Mouse (Mus musculus) erythroblast, embryonic 14.5 days (primary cell): ENCODE results near the gene Dpp6. TPM values are rescaled to one million over a fixed set of nuclear protein-coding genes. Genes with fewer than 3 reads are reported as not detected.

Experiments
- H3K27me3 ChIP-seq: 2 replicates; pipeline ENCODE4 v1.6.1; 2012; ENCODE audit warnings: inconsistent platforms; ENCODE audit not compliant: control insufficient read depth
- H3K36me3 ChIP-seq: 2 replicates; pipeline ENCODE4 v1.6.1; 2012; ENCODE audit warnings: mild to moderate bottlenecking, inconsistent platforms; ENCODE audit not compliant: control insufficient read depth
- H3K4me1 ChIP-seq: 2 replicates; pipeline ENCODE4 v1.6.1; 2012; ENCODE audit warnings: inconsistent platforms; ENCODE audit not compliant: control insufficient read depth
- H3K4me3 ChIP-seq: replicated peaks from 2 replicates; pipeline ENCODE3; 2012; ENCODE audit warnings: moderate library complexity, mild to moderate bottlenecking, inconsistent platforms
- H3K9me3 ChIP-seq: 2 replicates; pipeline ENCODE4 v1.6.1; 2012; ENCODE audit warnings: low read length, inconsistent platforms, mixed read lengths; ENCODE audit not compliant: control insufficient read depth
- GATA1 ChIP-seq: IDR thresholded peaks from 2 replicates; pipeline ENCODE4 v1.6.1; 2012; ENCODE audit warnings: low read length, inconsistent platforms, mixed read lengths
- TAL1 ChIP-seq: IDR thresholded peaks from 3 replicates; pipeline ENCODE4 v1.6.1; 2012; ENCODE audit warnings: low read length, inconsistent platforms, mixed read lengths
- polyA plus RNA-seq: library from polyadenylated mRNA; stranded (reverse); fragments of >175 nt; gene quantifications from 2 replicates; pipeline ENCODE4 v1.2.3, GENCODE M21; 2012

Gene Dpp6
- polyA plus RNA-seq, 1 experiment, result 0.05 TPM

DNA sequence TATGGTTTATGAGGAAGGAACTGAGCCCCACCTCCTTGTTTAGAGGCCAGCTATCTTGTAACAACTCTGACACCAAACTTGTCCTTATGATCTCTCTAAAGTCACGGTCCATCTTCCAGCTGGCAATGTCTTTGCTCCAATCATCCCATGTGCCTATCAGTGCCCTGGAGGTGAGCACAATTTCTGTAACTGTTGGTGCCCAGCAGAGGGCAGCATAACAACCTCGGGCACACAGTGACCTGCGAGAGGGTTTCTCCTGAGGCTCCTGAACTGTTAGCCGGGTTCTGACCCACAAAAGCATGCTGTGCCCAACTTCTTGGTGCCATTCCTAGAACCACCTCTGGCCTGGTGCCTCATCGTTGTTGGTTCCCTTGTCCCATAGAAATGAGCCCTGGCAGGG is 863.5 kb downstream of the Dpp6 start:
- peaks cover 6% of the 10 kb centered on the region for H3K4me1 ChIP-seq
- no peaks in the 10 kb centered on the region for H3K27me3 ChIP-seq
- H3K36me3 ChIP-seq, result no peaks in the 10 kb centered on the region
- H3K4me3 ChIP-seq, result no peak overlapping the region
- H3K9me3 ChIP-seq, result no peaks in the 10 kb centered on the region
- TF ChIP-seq GATA1, result no peak
- TF ChIP-seq TAL1, result no peak

DNA sequence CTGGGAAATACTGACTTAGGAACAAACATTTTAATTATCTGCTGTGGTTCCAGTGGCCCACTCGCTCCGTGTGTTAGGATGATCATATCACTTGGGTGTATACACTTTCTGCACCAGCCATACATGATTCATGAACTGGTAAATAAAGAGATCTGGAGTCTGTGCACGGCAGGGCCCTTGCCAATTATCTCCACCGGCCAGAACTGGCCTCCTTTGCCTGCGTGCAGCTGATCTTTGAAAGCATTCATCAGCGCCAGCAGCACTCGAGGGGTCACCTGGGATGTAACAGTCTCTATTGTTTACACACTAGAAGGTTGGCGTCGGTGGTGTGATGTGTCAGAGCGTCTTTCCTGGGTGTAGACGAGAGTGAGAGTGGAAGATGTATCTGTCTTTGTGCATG is 868.2 kb downstream of the Dpp6 start:
- H3K36me3 ChIP-seq, result no peaks in the 10 kb centered on the region
- TF ChIP-seq TAL1 (no peak), GATA1 (no peak)
- no peaks in the 10 kb centered on the region; the same call in 1 of the 2 replicates for H3K4me1 ChIP-seq
- no peak overlapping the region for H3K4me3 ChIP-seq
- H3K9me3 ChIP-seq, result no peaks in the 10 kb centered on the region
- H3K27me3 ChIP-seq, result no peaks in the 10 kb centered on the region

DNA sequence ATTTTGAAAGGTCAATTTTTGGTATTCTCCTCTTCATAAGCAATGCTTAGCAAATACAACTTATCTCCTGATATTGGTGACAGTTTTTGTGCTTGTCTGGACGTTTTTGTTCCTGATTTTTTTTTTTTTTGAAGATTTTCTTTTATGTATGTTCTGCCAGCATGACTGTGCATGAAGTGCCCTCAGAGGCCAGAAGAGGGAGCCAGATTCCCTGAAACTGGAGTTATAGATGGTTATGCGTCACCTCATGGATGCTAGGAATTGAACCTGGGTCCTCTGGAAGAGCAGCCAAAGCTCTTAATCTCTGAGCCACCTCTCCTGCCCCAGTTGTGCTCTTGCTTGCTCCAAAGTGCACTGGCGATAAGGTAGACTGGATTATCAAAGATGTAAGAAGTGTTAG is 868.9 kb downstream of the Dpp6 start:
- no peaks in the 10 kb centered on the region for H3K36me3 ChIP-seq
- TF ChIP-seq GATA1 (no peak), TAL1 (no peak)
- H3K4me3 ChIP-seq, result no peak overlapping the region
- no peaks in the 10 kb centered on the region for H3K4me1 ChIP-seq
- H3K27me3 ChIP-seq, result no peaks in the 10 kb centered on the region
- no peaks in the 10 kb centered on the region for H3K9me3 ChIP-seq

DNA sequence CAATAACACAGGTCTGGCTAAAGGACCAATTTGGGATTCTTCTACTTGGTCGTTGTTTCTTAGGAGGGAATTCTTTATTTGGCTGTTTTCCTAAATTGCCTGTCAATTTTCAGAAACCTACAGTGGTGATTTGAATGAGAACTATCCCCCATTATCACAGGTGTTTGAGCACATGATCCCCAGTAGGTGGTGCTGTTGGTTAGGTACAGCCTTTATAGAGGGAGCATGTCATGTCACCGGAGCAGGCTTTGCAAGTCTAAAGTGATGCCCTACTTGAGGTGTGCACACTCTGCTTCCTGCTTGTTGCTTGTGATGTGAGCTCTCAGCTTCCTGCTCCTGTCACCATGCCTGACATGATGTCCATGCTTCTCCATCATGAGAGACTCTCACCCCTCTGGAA is 870.3 kb downstream of the Dpp6 start:
- Histone ChIP-seq H3K36me3 (no peaks in the 10 kb centered on the region), H3K4me3 (no peak overlapping the region), H3K4me1 (no peaks in the 10 kb centered on the region), H3K9me3 (no peaks in the 10 kb centered on the region), H3K27me3 (no peaks in the 10 kb centered on the region)
- no peak for TF ChIP-seq TAL1
- TF ChIP-seq GATA1, result no peak

DNA sequence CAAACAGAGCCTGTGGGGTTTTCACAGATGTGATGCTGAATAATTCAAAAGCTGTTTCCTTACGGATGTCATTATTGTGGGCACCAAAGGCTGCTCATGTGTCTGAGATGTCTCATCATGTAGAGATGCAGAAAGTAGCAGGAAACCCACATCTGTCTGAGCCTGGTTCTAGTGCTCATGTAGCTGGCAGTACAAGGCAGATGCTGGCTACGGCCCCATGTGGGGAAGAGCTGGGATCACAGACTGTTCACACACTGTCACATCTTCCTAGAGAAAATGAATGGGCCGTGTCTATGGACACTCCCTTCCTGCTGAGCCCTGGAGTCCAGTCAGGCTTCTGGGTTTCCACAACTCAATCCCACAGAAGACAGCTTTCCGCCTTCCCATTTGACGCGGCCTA is 885.5 kb downstream of the Dpp6 start:
- Histone ChIP-seq H3K9me3 (peaks cover 4% of the 10 kb centered on the region; the same call in 1 of the 2 replicates), H3K4me3 (no peak overlapping the region), H3K4me1 (peaks cover 22% of the 10 kb centered on the region), H3K36me3 (no peaks in the 10 kb centered on the region), H3K27me3 (peaks cover 5% of the 10 kb centered on the region; the same call in 1 of the 2 replicates)
- TF ChIP-seq GATA1 (no peak), TAL1 (no peak)

DNA sequence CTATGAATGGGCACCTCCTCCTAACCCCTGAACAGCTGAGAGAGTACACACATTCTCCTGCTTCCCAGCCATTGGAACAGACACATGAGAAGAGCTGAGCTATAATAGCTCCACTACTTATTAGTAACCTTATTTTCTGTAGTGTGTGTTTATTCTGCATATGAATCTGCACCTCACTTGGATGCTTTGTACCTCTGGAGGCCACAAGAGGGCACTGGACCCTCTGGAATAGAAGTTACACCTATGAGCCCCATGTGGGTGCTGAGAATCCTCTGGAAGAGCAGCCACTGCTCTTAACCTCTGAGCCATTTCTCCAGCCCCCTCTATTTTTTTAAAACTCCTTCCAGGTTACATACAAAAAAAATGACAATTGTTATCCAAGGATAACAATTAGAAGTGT is 888.0 kb downstream of the Dpp6 start:
- Histone ChIP-seq H3K9me3 (peaks cover 4% of the 10 kb centered on the region; the same call in 1 of the 2 replicates), H3K36me3 (no peaks in the 10 kb centered on the region), H3K4me3 (no peak overlapping the region), H3K4me1 (peaks cover 47% of the 10 kb centered on the region), H3K27me3 (peaks cover 2% of the 10 kb centered on the region; the same call in 1 of the 2 replicates)
- no peak for TF ChIP-seq TAL1
- no peak for TF ChIP-seq GATA1

DNA sequence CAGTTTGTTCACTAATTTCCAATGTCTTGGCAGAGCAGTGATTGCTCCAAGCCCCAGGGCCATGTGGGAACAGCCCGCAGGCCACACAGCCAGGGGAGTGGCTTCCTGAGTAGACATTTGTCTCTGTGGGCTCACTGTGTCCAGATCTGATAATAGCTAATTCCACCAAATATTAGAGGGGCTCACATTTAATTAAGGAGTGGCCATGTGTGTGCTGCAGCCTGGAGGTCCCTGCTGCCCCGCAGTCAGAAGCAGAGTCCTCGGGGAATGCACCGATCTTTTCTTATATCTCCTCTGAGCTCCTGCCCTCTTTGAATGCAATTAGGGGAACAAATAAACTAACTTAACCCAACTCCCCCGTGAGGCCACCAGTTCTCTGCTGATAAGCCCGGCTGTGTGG is 889.5 kb downstream of the Dpp6 start:
- TF ChIP-seq TAL1 (no peak), GATA1 (no peak)
- H3K27me3 ChIP-seq, result peaks cover 12% of the 10 kb centered on the region
- H3K4me3 ChIP-seq, result no peak overlapping the region
- no peaks in the 10 kb centered on the region for H3K36me3 ChIP-seq
- peaks cover 62% of the 10 kb centered on the region for H3K4me1 ChIP-seq
- peaks cover 4% of the 10 kb centered on the region; the same call in 1 of the 2 replicates for H3K9me3 ChIP-seq

DNA sequence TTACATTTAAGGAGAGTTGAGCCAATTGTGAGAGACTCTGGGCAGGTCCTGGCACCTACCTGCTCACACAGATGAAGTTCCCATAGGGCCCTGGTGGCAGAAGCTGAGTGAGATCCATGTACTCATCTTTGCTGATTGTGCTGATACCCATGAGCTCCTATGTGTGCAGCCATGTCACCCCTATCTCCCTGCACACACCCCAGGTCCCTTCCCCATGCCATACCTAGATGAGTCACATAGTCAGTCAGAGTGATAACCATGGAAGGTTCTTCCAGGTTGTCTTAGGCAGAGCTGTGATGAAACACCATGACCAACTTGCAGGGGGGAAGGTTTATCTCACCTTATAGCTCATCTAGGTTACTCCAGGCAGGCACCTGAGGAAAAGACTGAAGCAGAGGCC is 890.3 kb downstream of the Dpp6 start:
- Histone ChIP-seq H3K27me3 (peaks cover 19% of the 10 kb centered on the region), H3K4me1 (peaks cover 67% of the 10 kb centered on the region)

DNA sequence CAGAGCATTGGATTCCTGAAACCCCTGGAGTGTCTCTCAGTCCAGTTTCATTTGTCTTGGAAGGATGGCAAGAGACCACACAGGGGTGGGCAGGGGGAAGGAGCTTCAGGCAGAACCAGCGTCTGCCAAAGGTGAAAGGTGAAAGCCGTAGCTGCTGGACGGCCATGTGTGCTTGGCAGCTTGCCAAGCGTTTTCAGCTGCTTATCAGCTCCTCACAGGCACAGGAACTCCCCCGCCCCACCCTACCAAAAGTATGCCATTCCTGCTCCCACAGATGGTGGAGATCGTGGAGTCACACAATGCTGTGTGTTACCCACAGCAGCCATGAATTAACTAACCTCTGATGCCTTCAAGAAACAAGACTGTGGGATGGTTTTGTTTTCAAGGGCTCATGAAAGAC is 891.2 kb downstream of the Dpp6 start:
- peaks cover 67% of the 10 kb centered on the region for H3K4me1 ChIP-seq
- peak overlapping the region; percentile 37 for H3K4me3 ChIP-seq
- H3K9me3 ChIP-seq, result peaks cover 4% of the 10 kb centered on the region; the same call in 1 of the 2 replicates
- H3K36me3 ChIP-seq, result no peaks in the 10 kb centered on the region
- peak; percentile 89 for TF ChIP-seq TAL1
- peak; percentile 76 for TF ChIP-seq GATA1
- H3K27me3 ChIP-seq, result peaks cover 26% of the 10 kb centered on the region

More for the DNA sequence above, 890.3 kb downstream of the Dpp6 start:
- Histone ChIP-seq H3K9me3 (peaks cover 4% of the 10 kb centered on the region; the same call in 1 of the 2 replicates), H3K36me3 (no peaks in the 10 kb centered on the region), H3K4me3 (peak overlapping the region; percentile 5)
- TF ChIP-seq TAL1 (peak; percentile 22; the same call in 1 of the 3 replicates), GATA1 (peak; percentile 35; the same call in 1 of the 2 replicates)

DNA sequence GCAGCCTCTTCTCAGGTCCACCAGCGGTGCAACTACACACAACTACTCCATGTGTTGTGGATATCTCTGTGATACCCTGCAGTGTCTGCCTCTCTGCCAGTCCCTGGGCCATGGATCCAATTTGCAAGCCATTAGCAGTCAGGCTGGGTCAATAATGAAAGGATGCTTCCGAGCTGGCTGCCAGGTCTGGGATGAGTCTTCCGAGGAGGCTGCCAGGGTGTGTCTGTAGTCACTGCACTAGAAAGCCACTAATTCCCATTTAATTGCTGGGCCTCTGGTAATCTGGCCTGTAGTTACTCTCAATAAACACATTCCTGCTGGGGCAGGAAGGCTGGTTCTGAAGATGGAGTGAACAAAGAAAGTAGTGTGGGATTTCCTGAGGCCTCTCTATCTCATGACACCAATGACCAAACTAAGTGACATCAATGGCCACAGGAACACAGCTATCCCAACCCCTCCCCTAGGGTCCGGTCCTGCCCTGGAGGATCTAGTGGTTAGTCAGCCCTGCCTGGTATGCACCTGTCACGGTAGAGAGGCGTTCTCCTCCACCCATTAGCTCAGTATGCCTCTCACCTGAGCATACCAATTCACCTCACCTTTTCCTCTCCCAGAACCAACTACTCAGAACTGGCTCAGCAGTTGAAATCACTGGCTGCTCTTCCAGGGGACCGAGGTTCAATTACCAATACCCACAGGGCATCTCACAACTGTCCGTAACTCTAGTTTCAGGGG is 894.6 kb downstream of the Dpp6 start:
- Histone ChIP-seq H3K4me1 (peaks cover 56% of the 10 kb centered on the region), H3K9me3 (no peaks in the 10 kb centered on the region), H3K4me3 (no peak overlapping the region), H3K36me3 (no peaks in the 10 kb centered on the region), H3K27me3 (peaks cover 47% of the 10 kb centered on the region)
- TF ChIP-seq TAL1, result no peak
- no peak for TF ChIP-seq GATA1
